Mouse (Mus musculus): Measurements from ENCODE around the gene Tut7. TPM values are rescaled to one million over a fixed set of nuclear protein-coding genes. Genes with fewer than 3 reads are reported as not detected.

Gene Tut7
- polyA plus RNA-seq, 1 experiment from 2014 or later, result 52.9 TPM

GRCm38 (mm10) chr13:59756906-59757305 is 66.0 kb downstream of the Tut7 start:
- no peaks in the 10 kb centered on the region for H3K4me1 ChIP-seq (ENCODE audit: control insufficient read depth, insufficient read depth, low read length)
- no peak overlapping the region for H3K4me2 ChIP-seq (ENCODE audit: low read depth, low read length)
- H3K4me3 ChIP-seq (replicated peaks; ENCODE audit: low read length), result no peak overlapping the region
- no peak overlapping the region for H3K27ac ChIP-seq (ENCODE audit: low read length)
- H3K27me3 ChIP-seq (ENCODE audit: control insufficient read depth, insufficient read depth, low read length), result no peaks in the 10 kb centered on the region
- no peak for ATAC-seq (ENCODE audit: insufficient read depth, low FRiP score)
- H3K9ac ChIP-seq (ENCODE audit: low read length), result no peak overlapping the region
- WGBS, result 94% methylated on average over 7 of the region's 7 CpGs
- no peaks in the 10 kb centered on the region for H3K9me3 ChIP-seq (replicated peaks; ENCODE audit: control insufficient read depth, low read length)
- H3K36me3 ChIP-seq (ENCODE audit: control insufficient read depth, insufficient read depth, low read length), result peaks cover 13% of the 10 kb centered on the region; the same call in 1 of the 2 replicates

DNA sequence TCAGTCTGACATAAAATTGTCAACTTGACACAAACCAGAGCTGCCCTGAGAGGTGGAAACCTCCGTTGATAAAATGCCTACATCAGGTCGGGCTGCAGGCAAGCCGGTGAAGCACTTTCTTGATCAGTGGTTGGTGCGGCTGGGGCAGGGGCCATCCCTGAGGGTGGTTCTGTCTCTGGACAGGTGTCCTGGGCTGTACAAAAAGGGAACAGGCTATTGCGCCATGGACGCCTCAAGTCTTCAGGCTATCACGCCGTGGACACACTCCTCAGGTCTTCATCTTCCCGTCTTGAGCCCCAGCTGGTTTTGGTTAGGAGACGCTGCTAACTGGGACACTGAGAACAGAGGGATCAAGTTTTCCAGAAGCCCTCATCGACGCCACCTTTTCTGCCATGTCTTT is 72.6 kb downstream of the Tut7 start:
- no peak for ATAC-seq (ENCODE audit: insufficient read depth, low FRiP score)
- WGBS, result 68% methylated on average over 12 of the region's 12 CpGs
- H3K36me3 ChIP-seq (ENCODE audit: control insufficient read depth, insufficient read depth, low read length), result 0 out of 2 replicates have a peak, but pooled peaks cover 4% of the 10 kb centered on the region

DNA sequence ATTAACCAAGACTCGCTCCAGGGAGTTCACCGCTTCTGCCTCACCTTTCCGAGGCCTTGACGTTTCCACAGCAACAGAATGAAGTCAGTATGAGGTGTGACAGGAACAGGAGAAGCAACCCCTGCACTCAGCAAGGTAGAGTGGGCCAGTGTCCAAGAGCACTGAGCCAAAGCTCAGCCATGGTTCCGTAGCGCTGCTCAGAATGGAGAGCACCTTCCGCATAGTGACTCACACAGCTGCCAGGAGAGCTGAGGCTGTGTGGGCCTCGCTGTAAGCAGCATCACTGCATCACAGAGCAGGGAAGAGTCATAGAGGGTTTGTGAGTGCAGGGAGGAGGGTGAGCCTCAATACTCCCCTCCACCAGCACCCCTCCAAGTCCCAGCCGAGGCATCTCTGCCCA is 76.2 kb downstream of the Tut7 start, which contains the start of gene 1700014D04Rik:
Gene 1700014D04Rik (minus strand): TSS at position 42 of the 400 bp plus-strand sequence.
- H3K4me3 ChIP-seq (replicated peaks; ENCODE audit: low read length), result no peak within 1 kb of the TSS
- no peak for ATAC-seq (ENCODE audit: insufficient read depth, low FRiP score)
- H3K27me3 ChIP-seq (ENCODE audit: control insufficient read depth, insufficient read depth, low read length), result no peaks in the 10 kb centered on the region
- no peaks in the 10 kb centered on the region for H3K4me1 ChIP-seq (ENCODE audit: control insufficient read depth, insufficient read depth, low read length)
- 89% methylated on average over 9 of the region's 9 CpGs for WGBS
- H3K9ac ChIP-seq (ENCODE audit: low read length), result no peak within 1 kb of the TSS
- no peak within 1 kb of the TSS for H3K27ac ChIP-seq (ENCODE audit: low read length)
- H3K36me3 ChIP-seq (ENCODE audit: control insufficient read depth, insufficient read depth, low read length), result no peaks in the 10 kb centered on the region
- no peak within 1 kb of the TSS for H3K4me2 ChIP-seq (ENCODE audit: low read depth, low read length)
- H3K9me3 ChIP-seq (replicated peaks; ENCODE audit: control insufficient read depth, low read length), result no peaks in the 10 kb centered on the region

More for the DNA sequence above, 72.6 kb downstream of the Tut7 start:
- no peaks in the 10 kb centered on the region for H3K4me1 ChIP-seq (ENCODE audit: control insufficient read depth, insufficient read depth, low read length)
- no peak overlapping the region for H3K9ac ChIP-seq (ENCODE audit: low read length)
- no peak overlapping the region for H3K4me3 ChIP-seq (replicated peaks; ENCODE audit: low read length)
- no peak overlapping the region for H3K4me2 ChIP-seq (ENCODE audit: low read depth, low read length)
- no peaks in the 10 kb centered on the region for H3K9me3 ChIP-seq (replicated peaks; ENCODE audit: control insufficient read depth, low read length)
- no peak overlapping the region for H3K27ac ChIP-seq (ENCODE audit: low read length)
- no peaks in the 10 kb centered on the region for H3K27me3 ChIP-seq (ENCODE audit: control insufficient read depth, insufficient read depth, low read length)

GRCm38 (mm10) chr13:59746164-59746563 is 76.8 kb downstream of the Tut7 start:
- Histone ChIP-seq H3K4me3 (replicated peaks; ENCODE audit: low read length) (no peak overlapping the region), H3K27ac (ENCODE audit: low read length) (no peak overlapping the region), H3K9me3 (replicated peaks; ENCODE audit: control insufficient read depth, low read length) (no peaks in the 10 kb centered on the region), H3K9ac (ENCODE audit: low read length) (no peak overlapping the region), H3K27me3 (ENCODE audit: control insufficient read depth, insufficient read depth, low read length) (no peaks in the 10 kb centered on the region), H3K4me2 (ENCODE audit: low read depth, low read length) (no peak overlapping the region), H3K4me1 (ENCODE audit: control insufficient read depth, insufficient read depth, low read length) (no peaks in the 10 kb centered on the region), H3K36me3 (ENCODE audit: control insufficient read depth, insufficient read depth, low read length) (no peaks in the 10 kb centered on the region)
- peak; percentile 40; the same call in 1 of the 2 replicates for ATAC-seq (ENCODE audit: insufficient read depth, low FRiP score)
- 68% methylated on average over 6 of the region's 6 CpGs for whole genome bisulfite sequencing

DNA sequence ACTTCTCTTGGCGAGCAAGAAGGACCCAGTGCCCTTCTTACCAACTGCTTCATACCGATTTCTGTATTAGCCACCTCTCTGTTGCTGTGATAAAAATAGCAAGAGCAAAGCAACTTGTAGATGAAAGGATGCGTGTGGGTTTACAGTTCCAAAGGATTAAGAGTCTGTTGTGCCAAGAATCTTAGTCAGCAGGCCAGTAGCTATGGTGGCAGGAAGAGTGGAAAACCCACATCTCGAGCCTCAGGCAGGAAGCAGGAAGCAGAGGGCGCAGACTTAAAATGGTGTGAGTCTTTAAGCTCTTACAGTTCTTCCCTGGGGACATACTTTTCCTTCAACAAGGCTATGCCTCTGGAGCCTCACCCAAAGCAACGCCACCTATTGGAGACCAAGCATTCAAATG is 77.5 kb downstream of the Tut7 start:
- no peaks in the 10 kb centered on the region for H3K27me3 ChIP-seq (ENCODE audit: control insufficient read depth, insufficient read depth, low read length)
- no peak overlapping the region for H3K4me3 ChIP-seq (replicated peaks; ENCODE audit: low read length)
- no peak for ATAC-seq (ENCODE audit: insufficient read depth, low FRiP score)
- 81% methylated on average over 6 of the region's 6 CpGs for WGBS
- H3K27ac ChIP-seq (ENCODE audit: low read length), result no peak overlapping the region
- no peaks in the 10 kb centered on the region for H3K4me1 ChIP-seq (ENCODE audit: control insufficient read depth, insufficient read depth, low read length)
- H3K36me3 ChIP-seq (ENCODE audit: control insufficient read depth, insufficient read depth, low read length), result no peaks in the 10 kb centered on the region
- no peak overlapping the region for H3K4me2 ChIP-seq (ENCODE audit: low read depth, low read length)
- H3K9ac ChIP-seq (ENCODE audit: low read length), result no peak overlapping the region
- no peaks in the 10 kb centered on the region for H3K9me3 ChIP-seq (replicated peaks; ENCODE audit: control insufficient read depth, low read length)

DNA sequence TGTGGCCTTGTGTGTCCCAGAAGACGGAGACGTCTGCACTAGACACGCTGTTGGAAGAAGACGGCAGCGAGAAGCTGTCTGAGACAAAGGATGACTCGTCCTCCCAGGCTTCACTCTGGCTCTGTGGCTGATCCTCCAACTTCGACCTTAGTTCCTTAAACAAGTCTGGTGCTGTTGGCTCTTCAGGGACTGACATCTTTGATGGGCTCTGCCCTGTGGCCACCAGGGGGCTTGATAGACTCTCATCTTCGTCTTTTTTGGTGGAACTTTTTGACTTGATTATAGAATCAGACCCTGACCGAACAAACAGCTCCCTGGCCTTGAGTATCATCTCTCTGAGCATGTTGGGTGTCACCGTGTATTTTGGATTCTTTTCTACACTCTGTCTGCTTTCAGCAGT is 81.2 kb downstream of the Tut7 start:
- no peaks in the 10 kb centered on the region for H3K27me3 ChIP-seq (ENCODE audit: control insufficient read depth, insufficient read depth, low read length)
- H3K36me3 ChIP-seq (ENCODE audit: control insufficient read depth, insufficient read depth, low read length), result no peaks in the 10 kb centered on the region
- no peak overlapping the region for H3K4me2 ChIP-seq (ENCODE audit: low read depth, low read length)
- H3K4me1 ChIP-seq (ENCODE audit: control insufficient read depth, insufficient read depth, low read length), result no peaks in the 10 kb centered on the region
- H3K9me3 ChIP-seq (replicated peaks; ENCODE audit: control insufficient read depth, low read length), result no peaks in the 10 kb centered on the region
- ATAC-seq (ENCODE audit: insufficient read depth, low FRiP score), result no peak
- WGBS, result 72% methylated on average over 10 of the region's 10 CpGs
- H3K9ac ChIP-seq (ENCODE audit: low read length), result no peak overlapping the region
- H3K4me3 ChIP-seq (replicated peaks; ENCODE audit: low read length), result no peak overlapping the region
- H3K27ac ChIP-seq (ENCODE audit: low read length), result no peak overlapping the region

GRCm38 (mm10) chr13:59741096-59741495 is 81.9 kb downstream of the Tut7 start:
- Histone ChIP-seq H3K4me2 (ENCODE audit: low read depth, low read length) (no peak overlapping the region), H3K36me3 (ENCODE audit: control insufficient read depth, insufficient read depth, low read length) (no peaks in the 10 kb centered on the region), H3K9me3 (replicated peaks; ENCODE audit: control insufficient read depth, low read length) (no peaks in the 10 kb centered on the region), H3K9ac (ENCODE audit: low read length) (no peak overlapping the region), H3K4me3 (replicated peaks; ENCODE audit: low read length) (no peak overlapping the region), H3K4me1 (ENCODE audit: control insufficient read depth, insufficient read depth, low read length) (no peaks in the 10 kb centered on the region), H3K27ac (ENCODE audit: low read length) (no peak overlapping the region), H3K27me3 (ENCODE audit: control insufficient read depth, insufficient read depth, low read length) (no peaks in the 10 kb centered on the region)
- no peak for ATAC-seq (ENCODE audit: insufficient read depth, low FRiP score)
- WGBS, result 85% methylated on average over 11 of the region's 11 CpGs

GRCm38 (mm10) chr13:59739397-59739796 is 83.5 kb downstream of the Tut7 start:
- ATAC-seq (ENCODE audit: insufficient read depth, low FRiP score), result peak; percentile 35; the same call in 1 of the 2 replicates
- Histone ChIP-seq H3K27me3 (ENCODE audit: control insufficient read depth, insufficient read depth, low read length) (no peaks in the 10 kb centered on the region), H3K4me2 (ENCODE audit: low read depth, low read length) (no peak overlapping the region), H3K36me3 (ENCODE audit: control insufficient read depth, insufficient read depth, low read length) (no peaks in the 10 kb centered on the region), H3K4me3 (replicated peaks; ENCODE audit: low read length) (no peak overlapping the region), H3K27ac (ENCODE audit: low read length) (no peak overlapping the region), H3K4me1 (ENCODE audit: control insufficient read depth, insufficient read depth, low read length) (peaks cover 4% of the 10 kb centered on the region; the same call in 1 of the 2 replicates), H3K9ac (ENCODE audit: low read length) (no peak overlapping the region), H3K9me3 (replicated peaks; ENCODE audit: control insufficient read depth, low read length) (no peaks in the 10 kb centered on the region)
- 84% methylated on average over 4 of the region's 4 CpGs for WGBS

DNA sequence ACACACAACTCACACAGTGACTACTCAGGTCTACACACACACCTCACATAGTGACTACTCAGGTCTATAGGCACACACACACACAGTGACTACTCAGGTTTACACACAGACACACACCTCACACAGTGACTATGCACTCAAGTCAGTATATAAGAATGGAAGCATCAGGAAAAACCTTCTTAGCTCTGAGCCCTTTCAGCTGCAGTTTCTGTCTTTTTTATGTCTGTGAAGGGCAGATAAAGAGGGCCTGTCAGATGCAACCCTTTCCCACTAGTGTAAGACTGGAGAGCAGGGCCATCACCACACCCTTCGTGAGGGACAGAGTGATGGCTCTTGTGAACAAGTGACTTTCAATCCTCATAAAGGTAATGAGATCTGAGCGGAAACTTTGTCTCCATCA is 84.5 kb downstream of the Tut7 start:
- Histone ChIP-seq H3K4me3 (replicated peaks; ENCODE audit: low read length) (no peak overlapping the region), H3K36me3 (ENCODE audit: control insufficient read depth, insufficient read depth, low read length) (no peaks in the 10 kb centered on the region), H3K4me2 (ENCODE audit: low read depth, low read length) (no peak overlapping the region), H3K27me3 (ENCODE audit: control insufficient read depth, insufficient read depth, low read length) (no peaks in the 10 kb centered on the region), H3K9ac (ENCODE audit: low read length) (no peak overlapping the region), H3K9me3 (replicated peaks; ENCODE audit: control insufficient read depth, low read length) (no peaks in the 10 kb centered on the region), H3K4me1 (ENCODE audit: control insufficient read depth, insufficient read depth, low read length) (peaks cover 4% of the 10 kb centered on the region; the same call in 1 of the 2 replicates), H3K27ac (ENCODE audit: low read length) (no peak overlapping the region)
- ATAC-seq (ENCODE audit: insufficient read depth, low FRiP score), result no peak
- WGBS, result 81% methylated on average over 2 of the region's 2 CpGs

Data from stomach, embryonic 16.5 days (tissue).